Mouse (Mus musculus): ENCODE measurements around the gene Kctd17. TPM values are rescaled to one million over a fixed set of nuclear protein-coding genes. Genes with fewer than 3 reads are reported as not detected.

Kctd17 gene
- polyA plus RNA-seq, 1 experiment from 2014 or later, result 120 TPM

DNA sequence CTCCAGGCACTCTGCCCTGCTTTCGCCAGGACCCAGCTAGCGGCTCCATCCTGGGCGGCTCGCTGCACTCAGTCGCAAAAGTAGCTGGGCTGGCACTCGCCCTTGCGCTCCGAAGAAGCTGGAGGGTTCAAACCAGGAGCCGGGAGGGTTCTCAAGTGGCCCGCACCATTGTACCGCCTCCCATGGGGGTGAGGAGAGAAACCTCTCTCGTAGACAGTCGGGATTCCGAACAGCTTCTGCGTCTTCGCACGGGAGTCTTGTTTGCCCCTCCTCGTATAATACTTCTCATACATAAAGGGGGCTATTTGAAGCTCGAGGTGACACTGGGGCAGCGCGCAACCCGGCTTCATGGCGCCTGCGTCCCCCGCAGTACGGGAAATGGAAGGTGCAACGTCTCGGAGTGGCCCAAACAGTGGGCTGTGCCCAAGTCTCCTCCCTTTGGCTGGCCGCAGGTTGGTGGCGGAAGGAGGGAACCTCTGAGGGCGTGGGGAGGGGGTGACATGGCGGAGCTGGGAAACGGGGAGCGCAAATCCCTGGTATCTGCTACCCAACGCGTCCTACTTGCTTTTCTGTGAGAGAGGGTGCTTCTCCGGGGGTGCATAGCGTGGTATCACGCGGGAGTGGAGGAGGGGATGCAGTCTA, 21.9 kb upstream of the Kctd17 start, which contains the start of gene Mpst:
TSS of gene Mpst (plus strand) at position 124 of the 642 bp plus-strand sequence.
- peak within 1 kb of the TSS; percentile 75 for H3K9ac ChIP-seq (replicated peaks; ENCODE audit: low read length)
- peak within 1 kb of the TSS; percentile 96 for H3K4me2 ChIP-seq (ENCODE audit: low read length)
- ATAC-seq (ENCODE audit: low FRiP score, low TSS enrichment), result peak; percentile 86
- H3K36me3 ChIP-seq (ENCODE audit: control insufficient read depth, insufficient read depth, low read length), result no peaks in the 10 kb centered on the region
- peak; percentile 90 for DNase-seq
- H3K27me3 ChIP-seq (ENCODE audit: control insufficient read depth, insufficient read depth, low read length), result peaks cover 31% of the 10 kb centered on the region
- WGBS, result under 1% methylated on average over 40 of the region's 40 CpGs
- peak within 1 kb of the TSS; percentile 89 for H3K27ac ChIP-seq (replicated peaks; ENCODE audit: low read depth, low read length)
- H3K4me3 ChIP-seq (replicated peaks; ENCODE audit: low read depth, low read length), result peak within 1 kb of the TSS; percentile 58
- H3K9me3 ChIP-seq (ENCODE audit: control insufficient read depth, low read length), result no peaks in the 10 kb centered on the region
- peaks cover 16% of the 10 kb centered on the region; the same call in 1 of the 2 replicates for H3K4me1 ChIP-seq (ENCODE audit: control insufficient read depth, insufficient read depth, low read length)

GRCm38 (mm10) chr15:78409570-78410052, 18.8 kb upstream of the Kctd17 start:
- Histone ChIP-seq H3K4me3 (replicated peaks; ENCODE audit: low read depth, low read length) (peak overlapping the region; percentile 22; the same call in 1 of the 2 replicates), H3K36me3 (ENCODE audit: control insufficient read depth, insufficient read depth, low read length) (no peaks in the 10 kb centered on the region), H3K9ac (replicated peaks; ENCODE audit: low read length) (peak overlapping the region; percentile 23; the same call in 1 of the 2 replicates), H3K4me2 (ENCODE audit: low read length) (peak overlapping the region; percentile 43), H3K9me3 (ENCODE audit: control insufficient read depth, low read length) (no peaks in the 10 kb centered on the region), H3K27me3 (ENCODE audit: control insufficient read depth, insufficient read depth, low read length) (peaks cover 31% of the 10 kb centered on the region), H3K4me1 (ENCODE audit: control insufficient read depth, insufficient read depth, low read length) (peaks cover 16% of the 10 kb centered on the region; the same call in 1 of the 2 replicates), H3K27ac (replicated peaks; ENCODE audit: low read depth, low read length) (no peak overlapping the region)
- WGBS, result 8% methylated on average over 12 of the region's 12 CpGs
- ATAC-seq (ENCODE audit: low FRiP score, low TSS enrichment) (no peak), DNase-seq (no peak)

DNA sequence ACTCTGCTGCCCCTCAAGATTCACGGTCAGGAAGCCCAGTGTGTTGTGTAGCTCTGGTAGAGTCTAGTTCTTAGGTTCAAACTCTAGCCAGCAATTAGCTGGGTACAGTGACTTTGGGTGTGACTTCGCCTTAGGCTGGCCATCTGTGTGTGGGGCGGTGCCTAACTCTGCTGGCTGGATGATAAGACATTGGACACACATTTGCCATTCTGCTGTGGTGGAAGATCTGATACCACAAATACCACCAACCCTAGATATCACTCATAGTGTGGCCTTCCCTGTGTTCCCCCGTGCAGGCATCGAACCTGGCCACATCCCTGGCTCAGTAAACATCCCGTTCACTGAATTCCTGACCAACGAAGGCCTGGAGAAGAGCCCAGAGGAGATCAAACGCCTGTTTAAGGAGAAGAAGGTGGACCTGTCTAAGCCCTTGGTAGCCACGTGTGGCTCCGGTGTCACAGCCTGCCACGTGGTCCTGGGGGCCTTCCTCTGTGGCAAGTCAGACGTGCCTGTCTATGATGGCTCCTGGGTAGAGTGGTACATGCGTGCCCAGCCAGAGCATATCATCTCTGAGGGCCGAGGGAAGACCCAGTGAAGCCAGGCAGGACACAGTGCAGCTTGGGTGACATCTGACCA, 15.2 kb upstream of the Kctd17 start:
- no peaks in the 10 kb centered on the region for H3K9me3 ChIP-seq (ENCODE audit: control insufficient read depth, low read length)
- H3K9ac ChIP-seq (replicated peaks; ENCODE audit: low read length), result no peak overlapping the region
- H3K4me1 ChIP-seq (ENCODE audit: control insufficient read depth, insufficient read depth, low read length), result 0 out of 2 replicates have a peak, but pooled peaks cover 6% of the 10 kb centered on the region
- H3K4me3 ChIP-seq (replicated peaks; ENCODE audit: low read depth, low read length), result no peak overlapping the region
- H3K36me3 ChIP-seq (ENCODE audit: control insufficient read depth, insufficient read depth, low read length), result no peaks in the 10 kb centered on the region
- 92% methylated on average over 14 of the region's 14 CpGs for WGBS
- no peak for DNase-seq
- peaks cover 30% of the 10 kb centered on the region for H3K27me3 ChIP-seq (ENCODE audit: control insufficient read depth, insufficient read depth, low read length)
- no peak overlapping the region for H3K4me2 ChIP-seq (ENCODE audit: low read length)
- ATAC-seq (ENCODE audit: low FRiP score, low TSS enrichment), result no peak
- no peak overlapping the region for H3K27ac ChIP-seq (replicated peaks; ENCODE audit: low read depth, low read length)

DNA sequence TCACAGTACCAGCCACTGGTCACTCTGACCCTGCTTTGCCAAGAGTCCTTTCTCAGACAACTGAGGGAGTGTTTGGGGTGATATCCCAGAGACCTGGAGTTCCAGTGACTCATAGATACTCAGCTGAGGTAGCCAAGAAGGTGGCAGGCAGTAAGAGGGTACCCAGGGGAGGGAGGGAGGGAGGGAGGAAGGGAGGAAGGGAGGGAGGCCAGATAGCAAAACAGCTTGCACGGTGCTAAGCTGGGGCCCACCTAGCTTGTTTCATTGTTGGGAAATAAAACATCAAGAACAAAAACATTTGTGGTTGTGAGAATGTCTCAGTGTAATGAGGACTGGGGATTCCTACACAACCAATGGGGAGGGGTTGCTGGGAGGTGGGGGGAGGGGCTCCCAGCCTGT, 14.6 kb upstream of the Kctd17 start:
- H3K27me3 ChIP-seq (ENCODE audit: control insufficient read depth, insufficient read depth, low read length), result peaks cover 25% of the 10 kb centered on the region
- no peak overlapping the region for H3K9ac ChIP-seq (replicated peaks; ENCODE audit: low read length)
- H3K4me2 ChIP-seq (ENCODE audit: low read length), result no peak overlapping the region
- ATAC-seq (ENCODE audit: low FRiP score, low TSS enrichment) (no peak), DNase-seq (no peak)
- H3K4me3 ChIP-seq (replicated peaks; ENCODE audit: low read depth, low read length), result no peak overlapping the region
- H3K9me3 ChIP-seq (ENCODE audit: control insufficient read depth, low read length), result no peaks in the 10 kb centered on the region
- WGBS, result 37% methylated on average over 1 of the region's 1 CpGs
- H3K4me1 ChIP-seq (ENCODE audit: control insufficient read depth, insufficient read depth, low read length), result 0 out of 2 replicates have a peak, but pooled peaks cover 6% of the 10 kb centered on the region
- no peak overlapping the region for H3K27ac ChIP-seq (replicated peaks; ENCODE audit: low read depth, low read length)
- H3K36me3 ChIP-seq (ENCODE audit: control insufficient read depth, insufficient read depth, low read length), result no peaks in the 10 kb centered on the region

- no peak overlapping the region for H3K27ac ChIP-seq (replicated peaks; ENCODE audit: low read depth, low read length)
- no peak for DNase-seq
- 91% methylated on average over 8 of the region's 8 CpGs for WGBS
Observed at GRCm38 (mm10) chr15:78414157-78414556, 14.2 kb upstream of the Kctd17 start.

DNA sequence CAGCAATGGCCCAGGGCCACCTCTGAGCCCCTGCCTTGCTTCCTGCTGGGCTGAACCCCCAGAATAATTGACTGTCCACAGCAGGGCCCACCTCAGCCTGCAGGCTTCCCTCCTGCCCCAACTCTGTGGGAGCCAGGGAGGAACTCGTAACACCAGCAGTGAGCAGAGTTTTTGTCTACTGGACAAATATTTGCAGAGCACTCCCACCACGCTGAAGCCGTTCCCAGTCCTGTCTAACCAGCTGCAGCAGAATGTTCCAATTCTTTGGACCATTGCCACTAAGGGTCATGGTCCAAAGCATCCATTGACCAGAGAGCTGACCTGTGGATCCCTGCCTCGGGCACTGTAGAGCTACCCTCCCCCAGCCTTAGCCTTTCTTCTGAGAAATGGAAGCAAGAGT, 11.4 kb upstream of the Kctd17 start:
- Histone ChIP-seq H3K9me3 (ENCODE audit: control insufficient read depth, low read length) (no peaks in the 10 kb centered on the region), H3K9ac (replicated peaks; ENCODE audit: low read length) (no peak overlapping the region), H3K36me3 (ENCODE audit: control insufficient read depth, insufficient read depth, low read length) (no peaks in the 10 kb centered on the region), H3K4me1 (ENCODE audit: control insufficient read depth, insufficient read depth, low read length) (no peaks in the 10 kb centered on the region), H3K4me2 (ENCODE audit: low read length) (no peak overlapping the region), H3K27me3 (ENCODE audit: control insufficient read depth, insufficient read depth, low read length) (no peaks in the 10 kb centered on the region), H3K27ac (replicated peaks; ENCODE audit: low read depth, low read length) (no peak overlapping the region), H3K4me3 (replicated peaks; ENCODE audit: low read depth, low read length) (no peak overlapping the region)
- DNase-seq (no peak), ATAC-seq (ENCODE audit: low FRiP score, low TSS enrichment) (no peak)
- WGBS, result 8% methylated on average over 4 of the region's 4 CpGs

More at GRCm38 (mm10) chr15:78414157-78414556, 14.2 kb upstream of the Kctd17 start:
- H3K4me1 ChIP-seq (ENCODE audit: control insufficient read depth, insufficient read depth, low read length), result 0 out of 2 replicates have a peak, but pooled peaks cover 6% of the 10 kb centered on the region
- no peak overlapping the region for H3K4me2 ChIP-seq (ENCODE audit: low read length)
- H3K9ac ChIP-seq (replicated peaks; ENCODE audit: low read length), result no peak overlapping the region
- H3K27me3 ChIP-seq (ENCODE audit: control insufficient read depth, insufficient read depth, low read length), result peaks cover 20% of the 10 kb centered on the region
- ATAC-seq (ENCODE audit: low FRiP score, low TSS enrichment), result no peak
- no peaks in the 10 kb centered on the region for H3K9me3 ChIP-seq (ENCODE audit: control insufficient read depth, low read length)
- no peaks in the 10 kb centered on the region for H3K36me3 ChIP-seq (ENCODE audit: control insufficient read depth, insufficient read depth, low read length)
- no peak overlapping the region for H3K4me3 ChIP-seq (replicated peaks; ENCODE audit: low read depth, low read length)

- Histone ChIP-seq H3K4me3 (replicated peaks; ENCODE audit: low read depth, low read length) (no peak overlapping the region), H3K27ac (replicated peaks; ENCODE audit: low read depth, low read length) (no peak overlapping the region), H3K9me3 (ENCODE audit: control insufficient read depth, low read length) (no peaks in the 10 kb centered on the region), H3K9ac (replicated peaks; ENCODE audit: low read length) (no peak overlapping the region), H3K36me3 (ENCODE audit: control insufficient read depth, insufficient read depth, low read length) (no peaks in the 10 kb centered on the region), H3K27me3 (ENCODE audit: control insufficient read depth, insufficient read depth, low read length) (no peaks in the 10 kb centered on the region), H3K4me2 (ENCODE audit: low read length) (no peak overlapping the region), H3K4me1 (ENCODE audit: control insufficient read depth, insufficient read depth, low read length) (no peaks in the 10 kb centered on the region)
- WGBS, result 89% methylated on average over 13 of the region's 13 CpGs
- ATAC-seq (ENCODE audit: low FRiP score, low TSS enrichment), result no peak
- DNase-seq, result no peak
Observed at GRCm38 (mm10) chr15:78420395-78420794, 8.0 kb upstream of the Kctd17 start.

DNA sequence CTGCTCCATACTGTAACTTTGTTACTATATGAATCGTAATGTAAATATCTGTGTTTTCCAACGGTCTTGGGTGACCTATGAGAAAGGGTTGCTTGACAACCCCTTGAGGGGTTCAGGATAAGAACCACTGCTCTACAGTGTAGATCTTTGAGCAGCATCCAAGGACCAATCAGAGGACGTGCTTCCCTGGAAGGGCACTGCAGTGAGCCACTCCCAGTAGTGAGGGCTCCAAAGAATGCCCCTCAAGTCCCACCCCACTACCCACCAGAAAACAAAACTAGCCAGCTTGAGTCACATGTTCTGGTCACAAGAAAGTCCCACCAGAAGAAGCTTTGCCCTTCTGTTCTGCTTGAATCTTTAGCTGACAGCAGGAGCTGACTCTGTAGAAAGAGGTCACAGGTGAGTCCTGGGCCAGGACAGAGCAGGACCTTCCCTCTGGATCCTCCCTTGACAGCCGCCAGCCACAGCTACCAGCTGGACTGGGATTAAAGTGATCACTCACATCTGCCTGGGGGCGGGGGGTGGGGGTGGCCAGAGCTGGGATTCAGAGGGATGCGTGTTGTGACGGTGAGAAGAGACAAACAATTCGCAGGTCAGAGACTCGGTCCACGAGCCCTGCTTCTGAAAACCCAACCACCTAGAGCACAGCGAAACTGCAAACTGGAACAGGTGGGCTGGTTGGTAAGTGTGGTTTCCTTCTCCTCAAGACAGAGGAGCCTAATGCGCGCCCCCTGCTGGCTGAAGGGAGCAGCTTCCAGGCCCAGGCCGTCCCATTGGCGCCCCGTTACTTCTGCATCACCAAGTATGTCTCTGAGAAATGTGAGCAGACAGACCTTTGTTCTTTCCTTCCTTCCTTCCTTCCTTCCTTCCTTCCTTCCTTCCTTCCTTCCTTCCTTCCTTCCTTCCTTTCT, 6.1 kb upstream of the Kctd17 start:
- no peak overlapping the region for H3K4me3 ChIP-seq (replicated peaks; ENCODE audit: low read depth, low read length)
- no peaks in the 10 kb centered on the region for H3K36me3 ChIP-seq (ENCODE audit: control insufficient read depth, insufficient read depth, low read length)
- WGBS, result 17% methylated on average over 16 of the region's 16 CpGs
- H3K27me3 ChIP-seq (ENCODE audit: control insufficient read depth, insufficient read depth, low read length), result no peaks in the 10 kb centered on the region
- no peak overlapping the region for H3K4me2 ChIP-seq (ENCODE audit: low read length)
- DNase-seq, result peak; percentile 95
- H3K9me3 ChIP-seq (ENCODE audit: control insufficient read depth, low read length), result no peaks in the 10 kb centered on the region
- no peaks in the 10 kb centered on the region for H3K4me1 ChIP-seq (ENCODE audit: control insufficient read depth, insufficient read depth, low read length)
- no peak overlapping the region for H3K9ac ChIP-seq (replicated peaks; ENCODE audit: low read length)
- ATAC-seq (ENCODE audit: low FRiP score, low TSS enrichment), result 0 out of 2 replicates have a peak, but pooled peaks have one; percentile 20
- no peak overlapping the region for H3K27ac ChIP-seq (replicated peaks; ENCODE audit: low read depth, low read length)
